Mouse (Mus musculus): ENCODE measurements at regions not wholly inside any gene's neighbourhood (a gene's known extent, or its start where the extent isn't known, plus 50 kb on each side); places are given as distances from the start of the nearest gene placed in this dataset.
"Not testable (repeated sequence)": the region's sequence is repeated elsewhere in the genome, so short reads cannot be mapped to it uniquely, and the experiment has no call there.

- DNase-seq (ENCODE audit: low spot score in 2 of 2): no peak
Measured at GRCm38 (mm10) chr12:104637046-104638032, 114.4 kb downstream of the Dicer1 start.

DNA sequence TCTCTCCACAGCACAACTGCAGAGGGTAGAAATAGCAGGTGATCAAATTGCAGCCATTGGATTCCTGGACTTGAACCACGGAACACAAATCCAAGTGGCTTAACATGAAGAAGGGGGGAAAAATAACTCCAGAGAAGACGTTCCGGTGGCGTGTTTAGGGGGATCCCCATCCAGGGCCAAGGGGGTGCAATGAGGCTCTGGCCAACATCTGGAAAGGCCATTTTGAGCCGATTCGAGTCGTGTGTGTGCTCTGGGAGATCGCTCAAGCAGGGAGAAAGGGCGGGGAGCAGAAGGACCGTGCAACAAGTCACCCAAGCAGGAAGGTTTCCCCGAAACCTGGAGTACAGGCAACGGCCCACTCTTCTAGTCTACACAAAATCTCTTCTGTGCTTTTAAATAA is 115.3 kb downstream of the Dicer1 start:
- DNase-seq (ENCODE audit: low spot score in 2 of 2): no peak

DNA sequence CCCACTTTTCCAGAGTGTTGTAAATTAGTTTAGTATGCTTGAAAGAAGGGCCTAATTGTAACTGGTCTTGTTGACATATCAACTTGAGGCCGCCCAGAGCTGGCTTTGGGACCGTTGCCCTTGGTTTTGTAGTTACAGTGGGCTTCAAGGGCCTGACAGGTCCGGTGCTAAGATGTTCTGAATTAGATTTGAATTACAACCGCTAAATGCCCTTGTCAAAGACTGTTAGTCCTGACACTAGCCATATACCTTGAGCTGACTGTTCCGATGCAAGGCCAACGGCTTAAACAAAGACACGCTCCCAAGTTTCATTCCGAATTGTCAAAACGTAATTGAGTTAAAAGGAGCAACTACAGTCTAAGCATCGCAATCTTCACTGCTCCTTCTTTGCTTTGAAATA is 116.9 kb downstream of the Dicer1 start:
- DNase-seq (ENCODE audit: low spot score in 2 of 2): no peak

DNA sequence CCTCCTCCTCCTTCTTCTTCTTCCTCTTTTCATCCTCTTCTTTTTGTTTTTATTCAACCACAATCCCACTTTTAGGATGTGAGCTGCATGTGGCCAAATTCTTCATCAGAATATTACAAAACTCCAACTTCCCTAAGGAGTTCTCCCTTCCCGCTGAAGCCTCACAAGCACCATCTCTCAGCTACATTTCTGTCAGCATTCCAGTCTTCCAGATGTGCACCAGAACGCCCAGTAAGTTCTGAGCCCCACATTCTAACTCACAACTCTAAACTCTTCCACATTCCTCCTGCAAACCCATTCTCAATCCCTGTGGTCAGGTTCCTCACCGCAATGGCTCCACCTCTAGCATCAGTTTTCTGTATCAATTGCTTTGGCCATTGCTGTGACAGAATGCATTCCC is 121.2 kb downstream of the Dicer1 start:
- no peak for DNase-seq (ENCODE audit: low spot score in 2 of 2)

DNA sequence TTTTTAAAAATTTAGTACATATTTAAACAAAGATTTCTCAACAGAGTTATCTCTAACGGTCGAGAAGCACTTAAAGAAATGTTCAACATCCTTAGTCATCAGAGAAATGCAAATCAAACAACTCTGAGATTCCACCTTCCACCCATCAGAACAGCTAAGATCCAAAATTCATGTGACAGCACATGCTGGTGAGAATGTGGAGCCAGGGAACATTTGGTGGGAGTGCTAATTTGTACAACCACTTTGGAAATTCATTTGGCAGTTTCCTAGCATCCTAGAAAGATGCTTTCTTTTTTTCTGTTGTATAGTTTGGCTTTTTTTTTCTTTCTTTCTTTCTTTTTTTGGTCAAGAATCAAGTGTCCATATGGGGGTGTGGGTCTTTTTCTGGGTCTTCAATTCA is 122.3 kb downstream of the Dicer1 start:
- DNase-seq (ENCODE audit: low spot score in 2 of 2): no peak

DNA sequence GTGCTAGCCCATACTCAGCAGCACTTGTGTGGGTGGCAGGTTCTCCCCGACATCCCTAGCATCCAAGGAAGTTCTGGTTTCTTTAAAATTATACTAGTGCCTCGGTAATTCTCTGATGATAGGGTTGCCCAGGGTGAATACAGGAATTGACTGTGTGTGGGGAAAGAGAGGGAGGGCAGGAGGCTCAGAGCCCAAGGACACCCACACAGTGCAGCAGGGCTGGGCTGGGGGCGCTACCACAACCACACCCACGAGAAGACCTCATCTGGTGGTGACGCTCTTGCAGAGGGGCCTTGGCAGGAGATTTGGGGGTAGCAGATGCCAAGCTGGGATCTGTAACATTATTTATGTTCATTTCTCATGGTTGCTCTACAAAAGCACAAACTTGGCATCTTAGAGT is 125.7 kb downstream of the Dicer1 start:
- DNase-seq (ENCODE audit: low spot score in 2 of 2): no peak

- no peak for DNase-seq (ENCODE audit: low spot score in 2 of 2)
Measured at GRCm38 (mm10) chr12:104623896-104624685, 127.7 kb downstream of the Dicer1 start.

DNA sequence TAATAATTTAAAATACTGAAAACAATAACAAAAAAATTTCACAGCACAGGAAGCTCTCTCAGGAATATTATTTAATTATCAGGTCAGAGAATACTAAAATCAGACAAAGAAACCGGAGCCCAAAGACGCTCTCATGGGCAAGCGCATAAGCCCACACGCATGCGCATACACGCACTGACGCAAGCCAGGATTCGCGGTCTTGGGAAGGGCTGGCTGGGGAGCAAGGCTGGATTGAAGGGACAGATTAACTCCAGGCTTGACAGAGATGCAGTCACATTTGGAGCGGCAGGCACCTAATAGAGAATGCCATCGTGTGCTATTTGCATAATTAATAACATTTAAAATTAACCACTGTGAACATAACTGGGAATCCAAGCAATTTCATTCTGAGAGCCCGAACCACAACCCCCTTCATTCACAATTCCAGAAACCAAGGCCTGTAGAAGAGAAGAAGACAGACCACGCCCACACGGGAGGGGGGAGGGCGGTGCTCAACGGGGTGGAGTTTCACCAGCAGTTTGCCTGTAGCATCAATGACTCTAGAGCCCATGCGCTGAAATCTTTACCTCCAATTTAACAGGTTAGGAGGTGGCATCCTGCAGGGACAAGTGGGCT is 134.5 kb downstream of the Dicer1 start:
- DNase-seq (ENCODE audit: low spot score in 2 of 2): peak in 1 of 2 experiments; percentile 24

DNA sequence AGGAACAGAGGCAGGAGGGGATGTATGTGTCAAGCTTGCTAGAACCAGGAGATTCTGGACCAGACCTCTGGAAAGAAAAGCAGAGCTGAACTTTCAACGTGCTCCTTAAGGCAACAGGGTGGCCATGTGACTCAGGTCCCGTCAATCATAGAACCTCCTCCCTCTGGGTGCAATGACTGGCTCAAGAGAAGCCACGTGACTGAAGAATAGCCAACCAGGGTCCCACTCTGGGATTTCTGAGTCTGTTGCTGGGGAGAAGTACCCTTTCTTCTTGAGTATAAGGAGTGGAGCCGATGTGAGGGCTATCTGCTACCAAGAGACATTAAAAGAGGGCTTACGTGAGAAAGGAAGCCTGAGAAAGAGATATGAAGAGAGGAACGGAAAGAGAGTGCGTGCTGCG is 137.5 kb downstream of the Dicer1 start:
- no peak for DNase-seq (ENCODE audit: low spot score in 2 of 2)

GRCm38 (mm10) chr12:104609767-104610166 is 136.6 kb upstream of the Gsc start:
- peak; percentile 14 to 22 for DNase-seq (ENCODE audit: low spot score in 2 of 2)

DNA sequence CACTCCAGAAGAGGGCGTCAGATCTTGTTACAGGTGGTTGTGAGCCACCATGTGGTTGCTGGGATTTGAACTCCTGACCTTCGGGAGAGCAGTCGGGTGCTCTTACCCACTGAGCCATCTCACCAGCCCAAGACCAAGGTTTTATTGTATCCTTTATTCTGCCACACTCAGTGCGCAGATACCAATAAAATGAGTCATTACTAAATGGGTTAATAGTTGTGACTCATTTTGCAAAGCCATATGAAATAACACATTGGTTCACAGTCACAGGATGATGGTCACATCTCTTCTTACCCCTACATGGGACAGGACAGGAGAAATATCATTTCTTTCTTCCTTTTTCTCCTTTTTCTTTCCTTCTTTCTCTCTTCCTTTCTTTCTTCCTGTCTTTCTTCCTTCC is 135.8 kb upstream of the Gsc start:
- DNase-seq (ENCODE audit: low spot score in 2 of 2): not testable (repeated sequence)

DNA sequence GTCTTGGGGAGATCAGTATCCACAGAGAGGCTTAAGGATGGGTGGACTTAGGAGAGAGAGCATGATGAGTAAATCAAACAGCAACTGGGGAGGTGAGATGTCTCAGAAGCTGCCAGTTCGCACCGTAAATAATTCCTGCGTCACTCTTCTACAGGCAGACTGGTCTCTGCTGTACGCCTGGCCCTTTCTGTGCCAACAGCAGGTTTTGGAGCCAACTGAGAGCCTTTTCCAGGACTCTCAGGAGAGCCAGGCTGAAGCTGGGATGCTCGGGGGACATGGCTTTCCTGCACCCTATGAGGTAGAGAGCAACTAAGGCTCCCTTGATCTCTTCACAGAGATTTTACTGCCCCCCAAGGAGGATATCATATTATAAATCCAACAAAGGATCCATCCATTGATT is 134.3 kb upstream of the Gsc start:
- no peak for DNase-seq (ENCODE audit: low spot score in 2 of 2)

GRCm38 (mm10) chr12:104605535-104606399 is 132.6 kb upstream of the Gsc start:
- no peak for DNase-seq (ENCODE audit: low spot score in 2 of 2)

DNA sequence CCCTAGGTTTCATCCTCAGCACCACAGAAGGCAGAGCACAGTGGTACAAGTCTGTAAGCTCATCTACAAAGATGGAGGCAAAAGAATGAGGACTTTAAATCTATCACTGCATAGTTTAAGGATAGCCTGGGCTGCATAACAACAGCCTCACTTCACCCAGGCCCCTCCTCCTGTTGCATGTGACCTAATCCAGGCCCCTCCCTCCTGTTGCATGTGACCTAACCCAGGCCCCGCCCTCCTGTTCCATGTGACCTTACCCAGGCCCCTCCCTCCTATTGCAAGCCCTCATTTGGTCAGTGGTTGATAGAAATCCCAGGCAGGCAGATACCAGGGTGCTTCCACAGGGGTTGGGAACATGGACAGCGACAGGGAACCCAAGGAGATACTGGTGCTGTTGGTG is 124.9 kb upstream of the Gsc start:
- no peak for DNase-seq (ENCODE audit: low spot score in 2 of 2)

DNA sequence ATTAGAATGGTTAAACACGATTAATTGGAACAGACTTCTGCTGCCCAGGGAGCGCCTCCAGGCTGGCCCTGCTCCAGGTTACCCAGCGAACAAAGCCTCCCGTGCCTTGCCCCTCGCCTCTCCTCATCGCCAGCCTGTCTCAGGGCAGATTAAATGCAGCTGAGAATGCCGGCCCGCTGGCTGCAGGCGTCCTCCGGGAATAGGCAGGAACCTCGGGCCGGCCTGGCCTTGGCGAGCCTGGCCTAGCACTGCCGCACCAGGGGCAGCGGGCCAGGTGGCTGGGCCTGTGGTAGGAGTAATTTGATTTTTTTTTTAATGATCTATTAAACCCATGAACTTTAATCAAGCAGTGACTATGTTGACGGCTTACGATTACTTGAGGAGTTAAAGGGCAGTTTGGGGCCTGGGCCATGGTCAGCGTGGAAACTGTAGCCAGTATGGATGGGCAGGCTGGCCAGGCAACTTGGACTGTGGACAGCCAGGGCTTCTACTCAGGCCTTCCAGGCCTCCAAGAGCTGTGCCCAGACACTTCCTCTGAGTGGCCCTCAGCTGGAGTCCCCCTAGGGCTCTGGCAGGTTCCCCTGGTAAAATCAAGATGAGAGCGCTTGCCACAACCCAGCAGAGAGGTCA is 120.5 kb upstream of the Gsc start:
- DNase-seq (ENCODE audit: low spot score in 2 of 2): peak; percentile 35 to 69

- DNase-seq (ENCODE audit: low spot score in 2 of 2): no peak
Measured at GRCm38 (mm10) chr12:104592791-104593525, 119.8 kb upstream of the Gsc start.

- DNase-seq (ENCODE audit: low spot score in 2 of 2): no peak
Measured at GRCm38 (mm10) chr12:104591571-104591970, 118.4 kb upstream of the Gsc start.

GRCm38 (mm10) chr12:104590291-104590690 is 117.2 kb upstream of the Gsc start:
- no peak for DNase-seq (ENCODE audit: low spot score in 2 of 2)

DNA sequence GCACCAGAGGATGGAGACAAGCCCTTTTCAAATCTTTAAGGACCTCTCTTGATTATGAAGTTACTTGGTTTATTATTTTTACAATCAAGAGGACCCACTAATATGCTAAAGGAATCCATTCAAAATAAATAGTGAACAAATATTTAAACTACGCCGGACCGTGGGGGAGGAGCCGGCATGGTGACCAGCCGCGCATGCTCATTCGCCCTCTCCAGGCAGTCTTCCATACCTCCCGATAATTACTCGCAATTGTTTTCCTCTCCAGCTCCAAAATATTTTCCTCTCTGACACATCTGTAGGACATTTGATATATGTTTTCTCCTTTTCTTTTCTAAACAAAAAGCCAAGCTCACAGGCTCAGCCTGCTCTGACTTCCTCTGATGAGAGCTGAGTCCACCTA is 111.3 kb upstream of the Gsc start:
- DNase-seq (ENCODE audit: low spot score in 2 of 2): no peak

- no peak for DNase-seq (ENCODE audit: low spot score in 2 of 2)
Measured at GRCm38 (mm10) chr12:104580796-104581195, 107.7 kb upstream of the Gsc start.
